Mouse (Mus musculus) natural killer cell, adult 2 months (primary cell): ENCODE data around the gene Rsl1.
A peak's percentile ranks its signal among the peaks of the same experiment; 100 is the strongest.
"Not testable (repeated sequence)": the region's sequence is repeated elsewhere in the genome, so short reads cannot be mapped to it uniquely, and the experiment has no call there.

Experiments used
- DNase-seq, 2 experiments: peaks; one replicate each; pipeline ENCODE4 v3.0.0; 2022; ENCODE audit warnings: low spot score in 2 of 2

The Rsl1 gene

DNA sequence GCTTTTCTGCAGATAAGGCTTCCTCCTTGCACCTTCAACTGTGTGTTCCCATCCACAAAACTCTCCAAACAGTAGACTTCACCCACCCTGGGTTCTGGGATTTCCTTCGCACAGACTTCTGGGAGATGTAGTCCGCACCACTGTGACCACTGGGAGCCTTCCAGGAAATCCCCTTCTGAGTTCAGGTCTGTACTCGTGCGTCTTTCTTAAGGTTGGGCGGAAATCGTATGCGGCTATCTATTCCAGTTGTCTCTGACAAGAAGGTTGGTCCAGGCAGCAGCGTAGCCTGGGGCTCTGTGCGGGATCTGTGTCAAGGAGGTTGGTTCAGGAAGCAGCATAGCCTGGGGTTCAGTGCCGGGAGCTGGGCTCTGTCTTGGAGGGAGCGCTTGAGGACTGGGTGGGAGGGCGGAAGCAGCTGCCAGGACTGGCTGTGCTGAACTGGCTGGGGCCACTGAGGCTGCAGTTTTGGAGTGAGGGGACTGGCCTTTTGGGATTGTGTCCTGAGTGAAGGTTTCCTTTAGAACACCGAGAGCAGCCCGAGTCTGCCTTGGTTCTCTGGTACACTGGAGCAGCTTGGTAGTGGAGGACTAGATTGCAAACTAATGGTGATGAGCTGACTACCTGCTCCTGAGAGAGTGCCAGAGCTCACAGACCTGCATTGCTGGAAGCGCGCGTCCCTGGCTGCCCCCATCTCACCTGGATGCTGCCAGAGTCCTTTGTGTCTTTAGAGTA, at the start of gene Rsl1:
Gene Rsl1 (plus strand): TSS at position 192 of the 732 bp plus-strand sequence.
- DNase-seq: peak; percentile 83 to 84

DNA sequence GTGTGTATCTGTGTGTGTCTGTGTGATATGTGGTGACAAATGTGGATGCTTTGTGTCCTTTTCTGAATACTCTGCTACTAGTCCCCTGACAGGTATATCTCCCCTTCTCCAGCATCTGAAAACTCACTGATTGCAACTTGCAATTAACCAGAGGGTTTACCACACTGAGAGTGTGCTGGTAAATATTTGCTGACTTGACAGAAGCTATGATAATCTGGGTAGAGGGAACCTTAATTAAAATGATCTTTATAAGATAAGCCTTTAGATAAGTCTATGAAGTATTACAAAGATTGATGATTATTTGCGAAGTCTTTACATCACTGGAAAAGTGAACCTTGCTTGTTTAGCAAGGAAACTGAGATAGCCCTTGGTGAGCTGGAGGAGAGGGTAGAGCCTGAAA, 48.5 kb upstream of the Rsl1 start:
- DNase-seq: no peak

DNA sequence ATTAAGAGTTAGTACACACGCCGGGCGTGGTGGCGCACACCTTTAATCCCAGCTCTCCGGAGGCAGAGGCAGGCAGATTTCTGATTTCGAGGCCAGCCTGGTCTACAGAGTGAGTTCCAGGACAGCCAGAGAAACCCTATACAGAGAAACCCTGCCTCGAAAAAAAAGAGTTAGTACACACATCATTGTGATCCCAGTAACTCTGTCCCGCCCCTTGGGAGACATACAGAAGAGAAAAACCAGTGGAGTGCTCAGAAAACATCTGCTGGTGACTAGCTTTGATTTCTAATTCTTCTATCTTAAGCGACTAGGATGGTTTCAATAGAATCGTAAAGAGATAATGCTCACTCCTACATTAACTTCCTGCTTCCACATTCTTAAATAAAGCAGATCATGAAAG, 45.5 kb upstream of the Rsl1 start:
- not testable (repeated sequence) for DNase-seq

DNA sequence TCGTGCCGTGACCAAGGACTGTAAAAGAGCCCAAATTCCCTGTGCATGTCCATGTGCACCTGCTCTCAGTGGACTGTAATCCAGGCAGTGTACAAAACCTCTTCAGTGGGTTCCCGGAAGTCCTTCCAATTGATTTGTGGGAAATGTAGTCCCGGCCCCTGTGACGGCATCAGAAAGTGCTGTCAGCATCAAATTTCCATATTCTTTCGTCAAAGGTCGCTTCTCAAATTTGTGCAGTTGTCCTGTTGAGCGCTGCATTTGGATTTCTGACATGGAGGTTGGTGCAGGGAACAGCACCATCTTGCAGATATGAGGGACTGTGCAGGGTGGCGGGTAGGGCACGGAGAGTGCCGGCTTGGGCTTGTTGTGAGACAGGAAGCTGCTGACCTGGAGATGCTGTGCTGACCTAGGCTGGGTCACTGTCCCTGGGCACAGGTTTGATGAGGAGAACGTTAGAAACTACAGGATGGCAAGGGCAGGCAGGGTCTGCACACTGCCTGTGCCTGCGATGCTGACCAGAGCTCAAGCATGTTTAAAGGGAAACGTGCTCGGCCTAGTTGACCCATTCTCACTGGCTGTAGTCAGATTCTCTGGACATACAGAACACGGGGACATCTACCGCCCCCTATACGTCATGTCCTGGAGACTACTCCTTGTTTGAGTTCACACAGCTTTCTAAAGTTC, 44.8 kb upstream of the Rsl1 start:
- peak; percentile 68 to 74 for DNase-seq

DNA sequence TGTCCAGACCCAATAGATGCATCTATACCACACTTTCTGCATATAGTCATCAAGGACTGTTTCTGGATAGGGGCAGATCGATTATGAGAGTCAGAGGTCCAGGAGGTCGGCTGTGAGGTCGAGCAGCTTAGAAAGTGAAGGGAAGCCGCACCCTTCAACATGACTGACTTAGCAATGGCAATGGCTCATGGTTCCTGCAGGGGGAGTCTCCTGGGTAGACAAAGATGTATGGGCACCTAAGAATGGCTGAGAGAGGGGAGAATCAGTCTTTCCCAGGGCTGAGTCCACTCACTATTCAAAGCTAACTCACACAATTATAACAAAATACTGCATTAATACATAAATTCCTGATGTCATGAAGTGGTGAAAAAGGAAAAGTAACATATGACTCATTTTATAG, 6.9 kb upstream of the Rsl1 start:
- DNase-seq: not testable (repeated sequence)

DNA sequence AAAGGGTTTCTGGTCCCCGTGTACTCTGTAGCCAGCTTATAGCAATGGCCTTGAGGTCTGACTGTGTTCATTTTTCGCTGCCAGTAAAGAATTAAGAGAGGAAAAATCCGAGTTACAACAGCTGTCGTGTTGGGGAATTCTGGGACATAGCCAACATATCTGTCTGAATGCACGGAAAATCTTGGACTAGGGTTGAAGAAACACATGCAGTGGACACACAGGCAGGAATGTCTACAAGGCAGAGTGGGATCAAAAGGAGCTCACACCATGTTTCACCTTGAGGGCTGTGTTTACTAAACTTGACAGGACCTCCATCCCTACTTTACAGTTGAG, 707 bp downstream of the Rsl1 start:
- DNase-seq: no peak

DNA sequence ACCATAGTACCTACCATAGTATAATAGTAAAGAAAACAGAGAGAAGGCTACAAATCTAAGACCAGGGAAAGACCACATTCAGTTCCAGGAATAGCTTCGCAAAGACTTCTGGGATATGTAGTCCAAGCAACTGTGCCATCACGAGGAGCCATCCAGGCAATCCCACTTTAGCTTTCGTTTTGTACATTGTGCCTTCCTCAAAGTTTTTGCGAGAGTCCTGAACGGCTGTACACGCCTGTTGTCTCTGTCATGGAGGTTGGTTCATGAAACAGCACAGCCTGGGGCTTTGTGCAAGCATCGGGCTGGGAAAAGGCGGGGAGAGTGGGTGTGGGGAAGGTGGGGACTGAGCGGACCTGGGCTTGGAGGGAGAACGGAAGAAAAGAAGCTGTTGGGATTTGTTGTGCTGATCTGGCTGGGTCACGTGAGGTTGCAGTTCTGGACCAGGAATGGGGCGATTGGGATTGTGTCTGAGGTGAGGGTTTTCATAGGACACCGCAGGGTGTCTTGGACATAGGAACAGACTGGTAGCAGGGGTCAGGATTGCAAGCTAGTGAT, 21.4 kb downstream of the Rsl1 start, which contains the start of gene Zfp455:
Gene Zfp455 (plus strand): TSS at position 167 of the 555 bp plus-strand sequence.
- DNase-seq: peak; percentile 38 to 44

DNA sequence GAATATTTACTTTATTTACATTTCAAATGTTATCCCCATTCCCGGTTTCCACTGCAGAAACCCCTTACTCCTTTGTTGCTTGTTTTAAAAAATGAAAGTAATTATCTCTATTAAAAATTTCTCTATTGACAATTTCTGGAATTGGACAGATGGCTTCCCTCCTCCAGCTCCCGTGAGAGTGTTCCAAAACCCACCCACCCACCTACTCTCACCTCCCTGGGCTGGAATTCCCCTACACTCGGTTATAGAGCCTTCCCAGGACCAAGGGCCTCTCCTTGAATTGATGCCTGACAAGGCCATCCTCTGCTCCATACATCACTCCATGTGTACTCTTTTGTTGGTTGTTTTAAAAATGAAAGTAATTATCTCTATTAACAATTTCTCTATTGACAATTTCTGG, 28.7 kb downstream of the Rsl1 start:
- no peak for DNase-seq

DNA sequence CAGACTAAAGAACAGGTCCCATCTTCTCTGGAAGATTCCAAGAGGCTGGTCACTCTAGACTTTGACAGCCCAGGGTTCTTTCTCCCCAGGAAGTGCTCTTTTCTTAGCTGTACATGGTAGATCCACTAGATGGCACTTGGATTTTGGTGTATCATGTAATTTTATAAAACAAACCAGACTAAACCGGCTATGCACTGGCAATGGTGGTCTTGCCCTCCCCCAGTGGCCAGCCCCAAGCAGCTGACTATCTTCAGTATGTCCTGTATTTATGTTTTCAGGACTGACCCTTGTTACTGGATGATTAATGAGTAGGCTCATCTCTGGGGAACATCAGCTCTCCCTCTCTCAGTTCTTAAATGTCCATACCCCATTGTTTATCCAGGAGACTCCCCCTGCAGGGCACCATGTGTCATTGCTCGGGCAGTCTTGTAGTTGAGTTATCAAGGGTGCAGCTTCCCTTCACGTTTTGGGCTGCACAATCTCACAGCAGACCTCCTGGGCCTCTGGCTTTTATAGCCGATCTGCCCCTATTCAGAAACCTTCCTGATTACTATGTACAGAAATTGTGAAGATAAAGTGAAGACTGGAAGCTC, 41.1 kb downstream of the Rsl1 start:
- no peak for DNase-seq
